Mouse (Mus musculus) layer of hippocampus, adult 8-10 months (tissue): ENCODE results near the gene Bud23. TPM values are rescaled to one million over a fixed set of nuclear protein-coding genes. Genes with fewer than 3 reads are reported as not detected.
A peak's percentile ranks its signal among the peaks of the same experiment; 100 is the strongest.

Source experiments
- DNase-seq, 2 experiments: peaks; one replicate each; pipeline ENCODE4 v3.0.0; 2022; ENCODE audit warnings: low spot score in 2 of 2
- total RNA-seq, 4 experiments: library from RNA; stranded (reverse); gene quantifications; 2 replicates each; pipeline ENCODE4 v1.2.4; 2022

The Bud23 gene
- total RNA-seq, 4 experiments from 2014 or later, result 46.6 to 64.1 (median 52.9) TPM

- peak; percentile 77 to 82 for DNase-seq
These were observed 41.2 kb downstream of the Bud23 start, which contains the start of gene Stx1a for GRCm38 (mm10) chr5:135023344-135024173. Stx1a (plus strand) TSS chr5:135023482.

- no peak for DNase-seq
These were observed 42.9 kb downstream of the Bud23 start for GRCm38 (mm10) chr5:135021814-135022213.

DNA sequence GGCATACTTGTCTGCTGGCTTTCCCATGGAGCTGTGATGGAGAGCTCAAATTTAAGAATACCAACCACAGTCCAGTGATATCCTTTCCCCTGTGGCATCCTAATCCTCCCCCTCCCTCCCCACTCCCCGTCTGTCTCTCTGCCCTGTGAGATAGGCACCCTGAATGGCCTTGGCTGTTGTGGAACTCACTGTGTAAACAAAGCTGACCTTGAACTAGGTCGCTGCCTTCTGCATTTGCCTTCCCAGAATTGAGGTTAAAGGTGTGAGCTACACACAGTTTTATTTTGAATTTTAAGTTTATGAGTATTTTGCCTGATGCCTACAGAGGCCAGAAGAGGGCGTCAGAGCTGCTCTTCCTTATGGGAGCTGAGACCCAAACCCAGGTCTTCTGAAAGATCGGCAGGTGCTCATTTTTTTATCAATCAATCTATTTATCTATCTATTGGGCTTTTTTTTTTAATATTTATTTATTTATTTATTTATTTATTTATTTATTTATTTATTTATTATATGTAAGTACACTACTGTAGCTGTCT, 48.5 kb downstream of the Bud23 start:
- no peak for DNase-seq

GRCm38 (mm10) chr5:135015497-135015896, 49.3 kb downstream of the Bud23 start:
- peak; percentile 80 to 92 for DNase-seq

DNA sequence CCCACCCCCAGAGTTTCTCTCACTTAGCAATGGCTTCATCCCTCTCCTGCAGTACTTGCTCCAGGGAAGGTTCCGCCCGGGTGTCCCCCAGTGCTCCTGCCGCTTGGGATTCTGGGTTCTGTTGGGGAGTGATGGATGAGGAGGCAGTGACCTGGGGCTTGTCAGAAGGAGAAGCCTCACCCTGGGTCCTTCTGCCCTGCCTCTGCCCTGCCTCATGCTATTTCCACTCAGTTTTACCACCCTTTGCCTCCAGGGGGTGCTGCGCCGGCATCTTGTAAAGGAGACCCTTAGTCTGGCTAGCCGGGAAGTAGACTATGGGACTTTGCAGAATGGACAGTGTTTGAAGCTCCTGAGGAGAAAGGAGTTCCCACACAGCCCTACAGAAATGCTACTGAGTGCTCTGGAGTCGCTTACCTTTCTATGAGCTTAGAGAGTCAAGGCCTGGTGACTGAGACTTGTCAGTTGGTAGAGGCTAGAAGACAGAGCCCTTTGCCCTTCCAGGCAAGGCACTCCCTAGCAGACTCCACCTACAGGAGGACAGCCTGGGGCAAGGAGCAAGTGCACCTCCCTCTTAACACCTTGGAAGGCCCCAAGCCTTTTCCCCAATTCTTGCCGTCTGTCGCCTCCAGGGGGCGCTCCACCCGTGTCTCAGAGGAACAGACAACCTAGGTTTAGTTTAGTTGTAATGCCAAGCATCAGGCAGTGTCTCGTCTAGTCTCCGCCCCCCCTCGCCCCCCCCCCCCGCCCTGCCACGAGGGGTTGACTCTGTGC, 51.9 kb downstream of the Bud23 start:
- DNase-seq, result peak in 1 of 2 experiments; percentile 72

DNA sequence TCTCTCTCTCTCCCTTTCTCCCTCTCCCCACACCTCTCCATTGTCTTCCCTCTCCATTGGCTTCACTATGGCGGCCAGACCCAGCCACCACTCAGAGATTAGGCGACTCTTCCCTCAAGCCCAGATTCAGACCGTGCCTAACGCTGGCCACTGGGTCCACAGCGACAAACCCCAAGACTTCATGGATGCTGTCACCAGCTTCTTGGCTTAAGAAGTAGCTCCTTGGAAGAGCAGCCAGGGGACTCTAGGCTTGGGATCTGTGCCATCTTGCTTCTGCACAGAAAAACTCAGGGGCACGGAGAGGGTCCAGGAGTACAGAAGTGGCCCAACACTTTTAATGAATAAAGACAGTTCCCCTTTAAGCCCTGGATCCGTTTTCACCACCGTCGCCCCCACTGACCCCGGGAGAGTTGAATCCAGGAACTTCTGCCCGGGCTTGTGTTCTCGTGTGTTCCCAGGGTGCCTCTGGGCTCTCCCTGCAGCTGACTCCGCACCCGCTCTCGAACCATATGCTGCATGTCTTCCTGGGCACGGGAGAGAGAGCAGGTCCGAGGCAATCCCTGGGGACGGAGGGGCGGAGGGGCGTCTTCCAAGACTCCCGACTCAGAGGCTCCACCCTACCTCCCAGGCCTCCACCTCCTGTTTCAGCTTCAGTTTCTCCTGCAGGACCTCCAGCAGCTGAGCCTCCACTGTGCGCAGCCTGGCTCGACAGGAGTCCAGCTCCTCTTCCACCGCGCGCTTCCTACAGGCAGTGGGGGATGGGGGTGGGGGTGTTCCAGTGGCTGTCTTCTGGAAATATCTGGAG, 52.7 kb downstream of the Bud23 start:
- DNase-seq, result no peak

GRCm38 (mm10) chr5:135010841-135011743, 53.7 kb downstream of the Bud23 start:
- no peak for DNase-seq

DNA sequence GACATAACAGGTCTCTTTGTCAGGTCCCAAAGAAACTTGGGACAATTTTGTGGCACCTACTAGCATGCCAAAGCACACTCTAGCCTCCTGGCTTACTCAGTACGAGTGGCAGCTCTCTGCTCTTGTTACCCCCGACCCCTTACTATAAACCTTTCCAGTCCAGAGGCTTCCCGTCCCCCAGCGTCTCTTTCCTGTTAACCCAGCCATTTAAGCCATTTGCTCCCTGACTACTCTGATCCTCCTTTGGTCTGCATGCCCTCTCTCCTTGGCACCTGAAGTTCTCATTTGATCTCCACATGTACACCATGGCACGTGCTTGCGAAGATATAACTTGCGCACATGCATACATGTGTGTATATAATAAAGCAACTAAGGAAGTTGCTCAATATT, 54.4 kb downstream of the Bud23 start:
- no peak for DNase-seq

DNA sequence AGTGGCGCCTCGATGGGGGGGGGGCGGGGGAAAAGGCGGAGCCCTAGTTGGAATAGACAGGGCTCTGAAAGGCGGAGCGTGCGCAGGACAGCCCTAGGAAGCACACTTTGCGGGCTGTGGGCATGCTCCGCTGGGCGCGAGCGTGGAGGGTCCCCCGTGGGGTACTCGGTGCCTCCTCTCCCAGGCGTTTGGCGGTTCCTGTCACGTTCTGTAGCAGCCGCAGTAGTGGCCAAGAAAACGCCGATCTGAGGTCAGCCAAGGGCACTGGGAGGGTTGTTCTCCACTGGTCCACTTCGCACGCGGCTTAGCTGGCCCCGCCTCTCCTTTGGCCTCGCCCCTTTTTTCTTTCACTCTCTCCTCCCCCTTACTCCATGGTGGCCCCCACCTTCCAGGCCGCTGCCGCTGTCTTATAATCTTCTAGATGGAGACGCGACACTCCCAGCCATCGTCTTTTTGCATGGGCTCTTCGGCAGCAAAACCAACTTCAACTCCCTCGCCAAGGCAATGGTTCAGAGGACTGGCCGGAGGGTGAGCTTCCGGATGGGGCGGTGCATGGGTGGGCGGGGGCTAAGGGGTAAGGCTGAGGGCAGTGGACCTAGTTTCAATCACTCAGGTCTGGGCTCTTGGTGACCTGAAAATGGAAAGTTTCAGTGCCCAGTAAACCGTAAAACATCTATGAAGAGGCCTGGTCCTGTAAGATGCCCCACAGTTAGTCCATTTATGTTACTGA, 55.0 kb downstream of the Bud23 start:
- DNase-seq, result peak; percentile 82 to 84

GRCm38 (mm10) chr5:135008671-135009589, 55.8 kb downstream of the Bud23 start, which contains the start of gene Abhd11:
Abhd11 (plus strand) TSS chr5:135009152.
- DNase-seq, result peak; percentile 98

DNA sequence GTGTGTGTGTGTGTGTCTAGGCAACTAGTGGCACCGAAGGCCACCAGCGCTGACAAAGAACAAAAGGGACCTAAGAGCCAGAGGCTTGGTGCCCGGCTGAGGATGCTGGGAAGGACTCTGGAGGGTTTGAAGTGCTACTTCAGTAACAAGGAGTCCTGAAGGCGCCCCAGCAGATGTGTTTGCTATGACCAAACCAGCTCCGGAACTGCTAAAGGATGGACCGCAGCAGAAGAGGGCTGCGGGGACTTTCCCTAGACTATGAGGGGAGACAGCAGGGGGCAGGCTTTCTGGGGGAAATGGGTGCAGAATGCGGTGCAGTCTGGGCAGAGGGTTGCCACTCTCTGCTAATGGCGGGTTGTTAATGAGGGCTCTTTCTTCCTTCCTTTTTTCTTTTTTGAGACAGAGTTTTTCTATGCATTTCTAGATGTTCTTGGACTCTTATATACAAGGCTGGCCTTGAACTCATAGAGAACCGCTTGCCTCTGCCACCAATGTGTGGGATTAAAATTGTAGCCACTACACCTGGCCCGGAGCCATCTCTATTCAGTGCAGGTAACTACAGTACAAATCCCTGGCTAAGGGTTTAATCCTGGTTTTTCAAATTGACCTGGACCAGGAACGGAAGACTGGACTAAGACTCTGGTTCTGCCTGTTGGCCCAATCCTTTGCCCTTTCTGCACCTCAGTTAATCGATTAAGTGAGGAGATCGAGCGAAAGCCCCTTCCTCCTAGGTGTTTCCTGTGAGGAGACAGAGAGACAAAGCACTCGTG, 56.8 kb downstream of the Bud23 start:
- no peak for DNase-seq

Other genes starting within 250 kb of the Bud23 start
- gene Tmem270, start 158.2 kb downstream of the Bud23 start, total RNA-seq, result not detected
- gene Cldn13, start 149.4 kb downstream of the Bud23 start, total RNA-seq, result not detected
- gene Mettl27, start 132.6 kb downstream of the Bud23 start, total RNA-seq, result 10 to 100 TPM in 2 of 4 experiments, 1 to 10 TPM in 2; 8.0 to 13.5 (median 10.8) TPM
- gene Cldn4, start 118.0 kb downstream of the Bud23 start, total RNA-seq, result not detected
- under 1 TPM; 0.61 to 0.87 (median 0.81) TPM for gene Cldn3, start 78.7 kb downstream of the Bud23 start, total RNA-seq
- gene Abhd11, start 55.8 kb downstream of the Bud23 start, total RNA-seq, result 10 to 100 TPM; 30.3 to 35.3 (median 33.6) TPM
- 10 to 100 TPM; 84.7 to 93.8 (median 89.2) TPM for gene Stx1a, start 41.5 kb downstream of the Bud23 start, total RNA-seq
- gene Dnajc30, start 757 bp downstream of the Bud23 start, total RNA-seq, result 10 to 100 TPM; 36.5 to 43.4 (median 38.6) TPM
- gene Vps37d, start 13.3 kb upstream of the Bud23 start, total RNA-seq, result 10 to 100 TPM; 26.0 to 29.5 (median 28.7) TPM
- 10 to 100 TPM in 2 of 4 experiments, 1 to 10 TPM in 2; 4.5 to 17.6 (median 11.8) TPM for gene Mlxipl, start 24.9 kb upstream of the Bud23 start, total RNA-seq
- 10 to 100 TPM; 25.4 to 34.4 (median 28.4) TPM for gene Tbl2, start 84.7 kb upstream of the Bud23 start, total RNA-seq
- gene Bcl7b, start 103.3 kb upstream of the Bud23 start, total RNA-seq, result 10 to 100 TPM; 46.6 to 51.8 (median 49.6) TPM
- 10 to 100 TPM; 67.3 to 95.8 (median 83.4) TPM for gene Baz1b, start 122.3 kb upstream of the Bud23 start, total RNA-seq
- 1 to 10 TPM; 4.7 to 7.4 (median 5.7) TPM for gene Fzd9, start 186.3 kb upstream of the Bud23 start, total RNA-seq